Mouse (Mus musculus) embryonic fibroblast, embryonic 13.5 days (primary cell): ENCODE measurements around the gene Ncor1. TPM values are rescaled to one million over a fixed set of nuclear protein-coding genes. Genes with fewer than 3 reads are reported as not detected.

Experiments used
- H3K27ac ChIP-seq: 2 replicates; pipeline ENCODE4 v1.5.1; 2012; ENCODE audit warnings: low read length, control low read depth, inconsistent platforms; ENCODE audit not compliant: insufficient read depth
- H3K4me1 ChIP-seq: 2 replicates; pipeline ENCODE4 v1.6.1; 2011; ENCODE audit warnings: low read length; ENCODE audit not compliant: control insufficient read depth, insufficient read depth
- H3K4me3 ChIP-seq: 2 replicates; pipeline ENCODE4 v1.5.1; 2011; ENCODE audit warnings: mild to moderate bottlenecking, control low read depth, low read length; ENCODE audit not compliant: insufficient read depth
- CTCF ChIP-seq: IDR thresholded peaks from 2 replicates; pipeline ENCODE4 v1.5.1; 2011; ENCODE audit warnings: mild to moderate bottlenecking, control low read depth, low read length, moderate library complexity, borderline replicate concordance; ENCODE audit not compliant: insufficient read depth
- POLR2A ChIP-seq: IDR thresholded peaks from 2 replicates; pipeline ENCODE4 v1.6.1; 2011; ENCODE audit warnings: low read depth, mild to moderate bottlenecking, control low read depth, low read length, moderate library complexity
- polyA plus RNA-seq: library from polyadenylated mRNA; stranded (reverse); fragments of >200 nt; gene quantifications from 2 replicates; pipeline ENCODE4 v1.2.4, GENCODE M21; 2011; ENCODE audit warnings: low read depth; ENCODE audit not compliant: missing spikeins, insufficient read length

Ncor1 gene
- polyA plus RNA-seq, 1 experiment: 225 TPM

- Histone ChIP-seq H3K4me1 (peaks cover 9% of the 10 kb centered on the region; the same call in 1 of the 2 replicates), H3K4me3 (peak overlapping the region; percentile 87), H3K27ac (no peak overlapping the region)
- no peak for TF ChIP-seq CTCF
- TF ChIP-seq POLR2A: no peak; the same call in 1 of the 2 replicates
Measured at GRCm38 (mm10) chr11:62281601-62281997, 176.7 kb downstream of the Ncor1 start.

DNA sequence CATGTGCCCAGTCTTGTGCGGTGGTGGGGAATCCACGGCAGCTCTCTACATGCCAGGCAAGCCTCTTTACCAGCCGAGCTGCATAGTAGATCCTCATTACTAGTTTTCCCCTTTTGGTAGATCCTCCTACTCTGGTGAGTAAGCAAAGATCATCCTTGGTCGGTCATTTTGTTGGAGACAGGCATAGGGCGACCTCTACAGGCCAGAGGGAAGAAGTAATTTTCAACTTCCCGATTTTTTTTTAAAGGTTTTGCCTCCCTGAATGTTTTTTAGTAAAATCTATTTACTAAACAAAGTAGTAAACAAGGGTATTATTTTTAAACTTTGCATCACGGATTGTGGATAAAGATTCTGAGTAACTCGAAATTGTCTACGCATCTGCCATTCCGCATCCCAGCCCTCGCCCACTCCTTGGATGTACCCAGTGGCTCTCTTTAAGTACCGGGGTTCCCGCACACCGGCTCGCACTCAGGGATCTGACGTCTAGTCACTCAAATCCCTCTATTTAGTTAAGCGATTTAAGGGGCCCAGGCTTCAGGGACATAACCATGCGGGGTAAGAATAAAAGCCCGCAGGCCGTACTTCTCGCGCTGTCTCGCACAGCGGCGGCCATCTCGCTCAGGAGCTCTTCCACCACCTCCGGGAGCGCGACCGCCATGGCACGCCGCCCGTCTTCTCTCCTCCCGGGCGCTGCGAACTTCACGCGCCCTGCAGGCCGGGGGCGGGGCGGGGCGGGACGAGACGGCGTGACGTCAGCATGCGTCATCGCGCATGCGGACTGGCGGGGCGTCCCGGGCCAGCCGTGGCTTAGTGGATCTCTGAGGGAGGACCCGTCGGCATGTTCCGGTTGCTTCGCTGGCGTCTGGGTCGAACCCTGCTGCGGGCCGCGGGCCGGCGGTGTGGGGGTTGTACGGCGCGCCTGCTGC is 177.4 kb downstream of the Ncor1 start, which contains the start of the genes Zswim7 and Ttc19:
Zswim7 (minus strand) TSS at position 701 of the 926 bp plus-strand sequence.
Ttc19 (plus strand) TSS at position 799 of the 926 bp plus-strand sequence.
- Histone ChIP-seq H3K4me1 (peaks cover 9% of the 10 kb centered on the region; the same call in 1 of the 2 replicates), H3K4me3 (peak within 1 kb of the TSS; percentile 87), H3K27ac (peak within 1 kb of the TSS; percentile 72)
- TF ChIP-seq CTCF (no peak), POLR2A (peak; percentile 92)

DNA sequence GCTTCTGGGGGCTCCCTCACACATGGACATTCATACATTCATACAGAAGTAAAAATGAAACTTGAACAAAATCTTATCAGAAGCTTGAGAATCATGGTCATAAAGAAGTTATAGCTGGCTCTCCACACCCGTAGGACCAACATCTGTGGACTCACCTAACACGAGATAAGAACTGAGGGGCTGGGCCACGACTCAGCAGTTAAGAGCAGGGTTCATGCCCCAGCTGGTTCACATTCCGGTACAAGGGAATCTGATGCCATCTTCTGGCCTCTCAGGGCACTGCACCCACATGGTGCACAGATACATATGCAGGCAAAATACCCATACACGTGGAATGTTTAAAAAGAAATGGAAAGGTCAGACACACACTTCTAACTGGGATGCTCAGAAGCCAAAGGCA is 180.3 kb downstream of the Ncor1 start:
- H3K27ac ChIP-seq: no peak overlapping the region
- H3K4me3 ChIP-seq: no peak overlapping the region
- no peak for TF ChIP-seq POLR2A
- peak; percentile 75; the same call in 1 of the 2 replicates for TF ChIP-seq CTCF

DNA sequence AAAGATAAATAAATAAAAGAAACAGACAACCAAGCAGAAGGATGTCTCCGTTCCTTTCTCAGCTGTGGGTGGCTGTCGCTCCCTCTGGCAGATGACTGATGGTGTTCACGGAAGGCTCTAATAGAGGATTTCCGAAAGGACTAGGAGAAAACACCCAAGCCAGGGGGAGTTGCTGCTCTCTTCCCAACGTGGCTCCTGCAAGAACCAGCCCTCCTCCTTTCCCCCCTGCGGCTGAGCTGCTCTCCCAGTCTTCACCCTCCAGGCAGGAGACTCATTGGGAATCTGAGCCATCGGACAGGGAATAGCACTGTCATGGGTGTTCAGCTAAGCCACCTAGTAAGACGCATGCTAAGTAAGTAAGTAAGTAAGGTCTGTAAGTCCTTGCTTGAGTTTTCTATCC is 181.3 kb downstream of the Ncor1 start:
- H3K4me1 ChIP-seq: no peaks in the 10 kb centered on the region
- no peak overlapping the region for H3K4me3 ChIP-seq
- no peak overlapping the region for H3K27ac ChIP-seq
- TF ChIP-seq CTCF (no peak), POLR2A (no peak)

More for the DNA sequence above, 180.3 kb downstream of the Ncor1 start:
- H3K4me1 ChIP-seq: peaks cover 5% of the 10 kb centered on the region; the same call in 1 of the 2 replicates

- TF ChIP-seq POLR2A (no peak), CTCF (no peak)
- H3K4me1 ChIP-seq: peaks cover 8% of the 10 kb centered on the region
- H3K4me3 ChIP-seq: no peak overlapping the region
- H3K27ac ChIP-seq: no peak overlapping the region
Measured at GRCm38 (mm10) chr11:62270851-62271250, 187.5 kb downstream of the Ncor1 start.

DNA sequence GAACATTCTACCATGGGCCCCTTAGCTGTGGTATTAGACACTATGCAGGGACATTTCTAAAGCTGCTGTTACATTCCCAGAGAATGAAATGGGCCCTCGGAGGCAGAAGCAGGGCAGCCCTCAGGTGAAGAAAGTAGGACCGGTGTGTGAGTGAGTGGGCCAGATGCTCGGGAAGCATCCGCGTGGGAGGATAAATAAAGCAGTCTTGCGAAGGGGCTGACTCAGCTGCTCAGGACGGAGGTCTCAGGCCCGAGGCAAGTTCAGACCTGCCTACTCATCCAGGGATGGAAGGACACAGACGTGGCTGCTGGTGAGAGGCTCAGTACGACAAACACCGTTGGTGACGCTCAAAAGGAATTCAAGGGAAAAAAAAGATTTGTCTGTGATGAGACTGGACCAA is 189.2 kb downstream of the Ncor1 start:
- no peak for TF ChIP-seq CTCF
- no peak for TF ChIP-seq POLR2A
- Histone ChIP-seq H3K4me1 (peaks cover 8% of the 10 kb centered on the region), H3K27ac (no peak overlapping the region), H3K4me3 (no peak overlapping the region)

GRCm38 (mm10) chr11:62268381-62268780 is 190.0 kb downstream of the Ncor1 start:
- Histone ChIP-seq H3K27ac (no peak overlapping the region), H3K4me1 (peaks cover 8% of the 10 kb centered on the region)
- TF ChIP-seq CTCF (no peak), POLR2A (no peak)

DNA sequence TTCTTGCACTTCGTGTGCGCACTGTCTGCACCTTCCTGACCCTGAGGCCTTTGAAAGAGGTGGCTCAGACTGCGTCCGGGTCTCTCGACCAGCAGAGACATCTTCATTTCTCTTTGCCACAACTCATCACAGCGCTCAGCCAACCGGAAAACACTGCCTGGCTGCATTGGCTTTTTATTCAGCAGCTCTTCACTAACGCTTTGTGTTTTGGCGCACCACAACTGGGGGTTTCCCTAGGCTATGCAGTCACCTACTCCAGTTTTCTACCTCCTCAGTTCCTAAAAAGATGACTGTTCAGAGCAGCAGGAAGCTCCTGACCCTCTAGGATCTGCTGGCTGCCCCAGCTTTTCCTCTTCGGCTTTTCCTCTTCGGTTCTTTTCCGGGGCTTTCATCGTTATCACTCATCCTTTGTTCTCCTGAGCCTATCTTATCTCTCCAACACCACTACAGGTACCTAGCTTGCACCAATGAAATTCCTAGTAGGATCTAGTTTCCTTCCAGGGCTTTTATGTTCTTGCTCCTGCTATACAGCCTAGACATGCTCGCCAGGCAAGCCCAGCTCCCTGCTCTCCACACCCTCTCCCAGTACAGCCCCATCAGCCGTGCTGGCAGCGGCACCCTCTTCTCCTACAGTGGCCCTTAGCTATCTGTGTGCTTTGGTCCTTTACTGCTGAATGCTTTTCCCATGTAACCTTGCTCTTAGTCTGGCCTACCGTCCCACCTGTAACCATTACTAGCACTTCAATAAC is 191.7 kb downstream of the Ncor1 start:
- peaks cover 8% of the 10 kb centered on the region for H3K4me1 ChIP-seq
- no peak overlapping the region for H3K4me3 ChIP-seq
- TF ChIP-seq POLR2A (no peak), CTCF (no peak)
- H3K27ac ChIP-seq: no peak overlapping the region

More at GRCm38 (mm10) chr11:62268381-62268780, 190.0 kb downstream of the Ncor1 start:
- H3K4me3 ChIP-seq: no peak overlapping the region

Other genes with a start within 250 kb of the Ncor1 start
- 7.5 and 14.5 TPM in 2 replicates for gene Adora2b, start 209.6 kb downstream of the Ncor1 start, polyA plus RNA-seq
- gene Zswim7, start 177.2 kb downstream of the Ncor1 start, polyA plus RNA-seq: 14.5 and 16.6 TPM in 2 replicates
- gene Ttc19, start 177.1 kb downstream of the Ncor1 start, polyA plus RNA-seq: 46.3 and 50.5 TPM in 2 replicates
- 4.5 and 6.7 TPM in 2 replicates for gene Pigl, start 81 bp downstream of the Ncor1 start, polyA plus RNA-seq
- 6.3 and 7.3 TPM in 2 replicates for gene Cenpv, start 80.7 kb upstream of the Ncor1 start, polyA plus RNA-seq
- 493 and 593 TPM in 2 replicates for gene Ubb, start 92.6 kb upstream of the Ncor1 start, polyA plus RNA-seq
- 9.6 and 11.4 TPM in 2 replicates for gene Trpv2, start 115.9 kb upstream of the Ncor1 start, polyA plus RNA-seq
- 10.5 and 12.6 TPM in 2 replicates for gene Lrrc75a, start 190.0 kb upstream of the Ncor1 start, polyA plus RNA-seq
- gene Mmgt2, start 190.1 kb upstream of the Ncor1 start, polyA plus RNA-seq: 31.3 and 34.0 TPM in 2 replicates